Mouse (Mus musculus) forebrain, embryonic 16.5 days (tissue): ENCODE measurements at regions not wholly inside any gene's neighbourhood (a gene's known extent, or its start where the extent isn't known, plus 50 kb on each side); places are given as distances from the start of the nearest gene placed in this dataset.

ENCODE experiments used
- ATAC-seq: fragments of 200-750 bp; cut with Nextera tagmentation; 2 replicates; pipeline ENCODE4 v1.8.0; 2017; ENCODE audit warnings: mild to moderate bottlenecking, moderate library complexity
- H3K27ac ChIP-seq: fragments of 300-500 bp; sonication (generic); 2 replicates; pipeline ENCODE4 v1.5.1; 2014; ENCODE audit warnings: low read length, control low read depth
- H3K27me3 ChIP-seq: fragments of 300-500 bp; sonication (generic); replicated peaks from 2 replicates; pipeline ENCODE4 v1.6.1; 2014; ENCODE audit warnings: low read length; ENCODE audit not compliant: control insufficient read depth, insufficient read depth
- H3K36me3 ChIP-seq: fragments of 300-500 bp; sonication (generic); 2 replicates; pipeline ENCODE4 v1.6.1; 2014; ENCODE audit not compliant: control insufficient read depth, insufficient read depth
- H3K4me1 ChIP-seq: fragments of 300-500 bp; sonication (generic); replicated peaks from 2 replicates; pipeline ENCODE4 v1.6.1; 2014; ENCODE audit warnings: low read length; ENCODE audit not compliant: control insufficient read depth, insufficient read depth
- H3K4me2 ChIP-seq: fragments of 300-500 bp; sonication (generic); 2 replicates; pipeline ENCODE4 v1.6.1; 2014; ENCODE audit warnings: mild to moderate bottlenecking, low read length, control low read depth
- H3K4me3 ChIP-seq: fragments of 300-500 bp; sonication (generic); replicated peaks from 2 replicates; pipeline ENCODE4 v1.5.1; 2014; ENCODE audit warnings: mild to moderate bottlenecking, low read length, control low read depth
- H3K9ac ChIP-seq: fragments of 300-500 bp; sonication (generic); replicated peaks from 2 replicates; pipeline ENCODE4 v1.6.1; 2014; ENCODE audit warnings: low read depth, low read length, control low read depth
- H3K9me3 ChIP-seq: fragments of 300-500 bp; sonication (generic); 2 replicates; pipeline ENCODE4 v1.6.1; 2016; ENCODE audit warnings: low read length; ENCODE audit not compliant: control insufficient read depth
- WGBS: fragments of 180-500 bp; shearing (Covaris S2); extraction: QIAGEN DNeasy Blood & Tissue Kit; methylation state at CpG from one replicate; pipeline ENCODE4 v1.1.7; 2014; 5-methylcytosine and 5-hydroxymethylcytosine counted together

GRCm38 (mm10) chr11:55919066-55919465 is 121.7 kb downstream of the Nmur2 start:
- Histone ChIP-seq H3K9ac (no peak overlapping the region), H3K9me3 (no peaks in the 10 kb centered on the region), H3K27me3 (no peaks in the 10 kb centered on the region), H3K4me3 (no peak overlapping the region), H3K27ac (no peak overlapping the region), H3K4me2 (no peak overlapping the region), H3K4me1 (no peaks in the 10 kb centered on the region), H3K36me3 (no peaks in the 10 kb centered on the region)
- WGBS, result 48% methylated on average over 3 of the region's 3 CpGs
- no peak for ATAC-seq

GRCm38 (mm10) chr11:55918411-55918810 is 122.4 kb downstream of the Nmur2 start:
- 86% methylated on average over 5 of the region's 5 CpGs for WGBS
- Histone ChIP-seq H3K4me2 (no peak overlapping the region), H3K9ac (no peak overlapping the region), H3K27ac (no peak overlapping the region), H3K4me3 (no peak overlapping the region), H3K4me1 (no peaks in the 10 kb centered on the region), H3K9me3 (no peaks in the 10 kb centered on the region), H3K27me3 (no peaks in the 10 kb centered on the region), H3K36me3 (no peaks in the 10 kb centered on the region)
- no peak for ATAC-seq

- no peaks in the 10 kb centered on the region for H3K27me3 ChIP-seq
- no peak for ATAC-seq
- no peak overlapping the region for H3K9ac ChIP-seq
- 19% methylated on average over 6 of the region's 6 CpGs for WGBS
- no peak overlapping the region for H3K27ac ChIP-seq
- H3K4me2 ChIP-seq, result no peak overlapping the region
- no peak overlapping the region for H3K4me3 ChIP-seq
- H3K4me1 ChIP-seq, result no peaks in the 10 kb centered on the region
- H3K9me3 ChIP-seq, result no peaks in the 10 kb centered on the region
- H3K36me3 ChIP-seq, result no peaks in the 10 kb centered on the region
These were observed 143.3 kb downstream of the Nmur2 start for GRCm38 (mm10) chr11:55897506-55897905.

- H3K9ac ChIP-seq, result no peak overlapping the region
- H3K27me3 ChIP-seq, result no peaks in the 10 kb centered on the region
- no peaks in the 10 kb centered on the region for H3K4me1 ChIP-seq
- no peaks in the 10 kb centered on the region for H3K36me3 ChIP-seq
- no peaks in the 10 kb centered on the region for H3K9me3 ChIP-seq
- H3K4me2 ChIP-seq, result no peak overlapping the region
- H3K27ac ChIP-seq, result no peak overlapping the region
- WGBS, result 51% methylated on average over 4 of the region's 4 CpGs
- no peak overlapping the region for H3K4me3 ChIP-seq
- ATAC-seq, result no peak
These were observed 150.6 kb downstream of the Nmur2 start for GRCm38 (mm10) chr11:55890161-55890560.

GRCm38 (mm10) chr11:55878631-55879030 is 162.2 kb downstream of the Nmur2 start:
- Histone ChIP-seq H3K4me1 (no peaks in the 10 kb centered on the region), H3K9me3 (no peaks in the 10 kb centered on the region), H3K9ac (no peak overlapping the region), H3K36me3 (no peaks in the 10 kb centered on the region), H3K27ac (no peak overlapping the region), H3K4me2 (no peak overlapping the region), H3K27me3 (no peaks in the 10 kb centered on the region), H3K4me3 (no peak overlapping the region)
- 93% methylated on average over 2 of the region's 2 CpGs for WGBS
- ATAC-seq, result no peak

- Histone ChIP-seq H3K4me1 (no peaks in the 10 kb centered on the region), H3K4me3 (no peak overlapping the region), H3K27me3 (no peaks in the 10 kb centered on the region), H3K4me2 (no peak overlapping the region), H3K9me3 (no peaks in the 10 kb centered on the region), H3K36me3 (no peaks in the 10 kb centered on the region), H3K27ac (no peak overlapping the region), H3K9ac (no peak overlapping the region)
- WGBS, result 75% methylated on average over 2 of the region's 2 CpGs
- no peak for ATAC-seq
These were observed 173.7 kb downstream of the Nmur2 start for GRCm38 (mm10) chr11:55867141-55867540.

GRCm38 (mm10) chr11:55859230-55859629 is 181.6 kb downstream of the Nmur2 start:
- Histone ChIP-seq H3K4me2 (no peak overlapping the region), H3K27me3 (no peaks in the 10 kb centered on the region), H3K36me3 (no peaks in the 10 kb centered on the region), H3K9me3 (no peaks in the 10 kb centered on the region), H3K27ac (no peak overlapping the region), H3K9ac (no peak overlapping the region), H3K4me3 (no peak overlapping the region), H3K4me1 (no peaks in the 10 kb centered on the region)
- ATAC-seq, result no peak
- WGBS, result 76% methylated on average over 7 of the region's 7 CpGs

- H3K4me3 ChIP-seq, result no peak overlapping the region
- no peak for ATAC-seq
- whole genome bisulfite sequencing, result 77% methylated on average over 6 of the region's 6 CpGs
- H3K4me1 ChIP-seq, result no peaks in the 10 kb centered on the region
- H3K4me2 ChIP-seq, result no peak overlapping the region
- H3K36me3 ChIP-seq, result no peaks in the 10 kb centered on the region
- no peaks in the 10 kb centered on the region for H3K27me3 ChIP-seq
- no peaks in the 10 kb centered on the region for H3K9me3 ChIP-seq
- H3K27ac ChIP-seq, result no peak overlapping the region
- no peak overlapping the region for H3K9ac ChIP-seq
These were observed 212.5 kb upstream of the Glra1 start for GRCm38 (mm10) chr11:55820479-55820878.

GRCm38 (mm10) chr11:55816566-55816965 is 208.6 kb upstream of the Glra1 start:
- no peak for ATAC-seq
- Histone ChIP-seq H3K4me2 (no peak overlapping the region), H3K27me3 (no peaks in the 10 kb centered on the region), H3K27ac (no peak overlapping the region), H3K36me3 (no peaks in the 10 kb centered on the region), H3K9me3 (peaks cover 2% of the 10 kb centered on the region; the same call in 1 of the 2 replicates), H3K9ac (no peak overlapping the region), H3K4me3 (no peak overlapping the region), H3K4me1 (no peaks in the 10 kb centered on the region)

GRCm38 (mm10) chr11:55810685-55811084 is 202.7 kb upstream of the Glra1 start:
- Histone ChIP-seq H3K4me3 (no peak overlapping the region), H3K36me3 (no peaks in the 10 kb centered on the region), H3K27ac (no peak overlapping the region), H3K9me3 (peaks cover 2% of the 10 kb centered on the region; the same call in 1 of the 2 replicates), H3K4me2 (no peak overlapping the region), H3K4me1 (no peaks in the 10 kb centered on the region), H3K27me3 (no peaks in the 10 kb centered on the region), H3K9ac (no peak overlapping the region)
- ATAC-seq, result no peak
- 72% methylated on average over 3 of the region's 3 CpGs for WGBS
